Mouse (Mus musculus): ENCODE results near the gene Ptprm.

- TF ChIP-seq MAZ (IDR thresholded peaks at IDR 0.05; ENCODE audit: low read depth, low read length) (no peak), POLR2A (IDR thresholded peaks at IDR 0.05; ENCODE audit: control insufficient read depth in 1 of 2, insufficient read depth in 1 of 2, low read depth in 1 of 2, low read length in 2 of 2, poor library complexity in 1 of 2) (no peak), RAD21 (IDR thresholded peaks at IDR 0.05; ENCODE audit: low read depth, low read length) (no peak), CHD1 (IDR thresholded peaks at IDR 0.05; ENCODE audit: low read depth, low read length) (no peak), MEF2A (IDR thresholded peaks at IDR 0.05; ENCODE audit: extremely low read depth, insufficient replicate concordance, low read depth, low read length, poor library complexity, severe bottlenecking) (no peak), GATA1 (IDR thresholded peaks at IDR 0.05; ENCODE audit: low read depth, low read length) (no peak), CTCF (IDR thresholded peaks at IDR 0.05 in 2 of 3, conservative IDR thresholded peaks at IDR 0.05 in 1 of 3; ENCODE audit: control insufficient read depth in 1 of 3, insufficient read depth in 1 of 3, low read depth in 2 of 3, low read length in 3 of 3, poor library complexity in 1 of 3, severe bottlenecking in 1 of 3) (no peak), MAFK (IDR thresholded peaks at IDR 0.05; ENCODE audit: borderline replicate concordance, low read depth, low read length) (no peak), NRF1 (IDR thresholded peaks at IDR 0.05; ENCODE audit: insufficient read depth, low read depth, low read length, poor library complexity, severe bottlenecking) (no peak), TCF12 (IDR thresholded peaks at IDR 0.05; ENCODE audit: low read depth, low read length) (no peak), TAL1 (IDR thresholded peaks at IDR 0.05; ENCODE audit: low read length) (no peak), GABPA (IDR thresholded peaks at IDR 0.05; ENCODE audit: low read depth, low read length) (no peak), EP300 (IDR thresholded peaks at IDR 0.05; ENCODE audit: low read depth in 1 of 2, low read length in 2 of 2) (no peak)
Observed at GRCm38 (mm10) chr17:66879151-66879550, 475.1 kb downstream of the Ptprm start.
